Mouse (Mus musculus) right cerebral cortex, postnatal 36 days (tissue): ENCODE measurements around the gene S1pr5.
"Not testable (repeated sequence)": the region's sequence is repeated elsewhere in the genome, so short reads cannot be mapped to it uniquely, and the experiment has no call there.

Experiments used
- DNase-seq, 2 experiments: peaks; one replicate each; pipeline ENCODE4 v3.0.0; 2022; ENCODE audit warnings: low spot score in 2 of 2, mixed read lengths in 1 of 2

S1pr5 gene

GRCm38 (mm10) chr9:21237368-21238003, 10.8 kb downstream of the S1pr5 start:
- DNase-seq: no peak

- DNase-seq: no peak
These were observed 11.3 kb downstream of the S1pr5 start for GRCm38 (mm10) chr9:21236991-21237367.

DNA sequence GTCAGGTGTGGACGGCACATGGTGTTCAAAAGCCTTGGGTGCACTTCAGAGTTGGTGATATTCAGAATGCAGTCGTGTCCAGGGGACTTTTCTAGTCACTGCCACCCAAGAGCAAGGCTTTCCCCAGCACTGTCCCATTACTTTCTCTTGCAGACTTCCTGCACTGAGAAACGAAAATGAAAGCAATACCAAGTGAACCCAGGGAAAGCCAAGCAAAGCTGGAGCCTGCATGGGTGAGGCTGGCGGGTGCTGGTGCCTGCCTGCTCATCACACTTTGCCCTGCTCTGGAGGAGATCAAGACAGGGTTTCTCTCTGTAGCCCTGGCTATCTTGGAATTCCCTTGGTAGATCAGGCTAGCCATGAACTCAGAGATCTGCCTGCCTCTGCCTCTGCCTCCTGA, 12.9 kb downstream of the S1pr5 start:
- DNase-seq: no peak

- no peak for DNase-seq
These were observed 14.4 kb downstream of the S1pr5 start for GRCm38 (mm10) chr9:21233805-21234204.

DNA sequence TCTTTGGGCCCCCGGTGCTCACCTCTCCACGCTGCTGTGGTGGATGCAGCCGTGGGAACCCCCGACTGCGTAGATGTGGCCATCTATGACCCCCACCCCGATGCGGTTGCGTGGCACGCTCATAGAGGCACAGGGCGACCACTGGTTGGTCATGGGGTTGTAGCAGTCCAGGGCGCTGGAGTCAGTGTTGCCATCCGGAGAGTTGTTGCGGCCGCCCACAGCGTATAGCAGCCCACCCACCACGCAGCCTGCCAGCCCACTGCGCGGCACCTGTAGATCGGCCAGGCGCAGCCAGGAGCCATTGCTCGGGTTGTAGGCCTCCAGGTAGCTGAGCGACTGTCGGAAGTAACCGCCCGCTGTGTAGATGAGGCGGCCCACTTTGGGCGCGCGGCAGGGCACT, 14.9 kb downstream of the S1pr5 start:
- no peak for DNase-seq

- DNase-seq: no peak
These were observed 15.4 kb downstream of the S1pr5 start for GRCm38 (mm10) chr9:21232867-21233266.

DNA sequence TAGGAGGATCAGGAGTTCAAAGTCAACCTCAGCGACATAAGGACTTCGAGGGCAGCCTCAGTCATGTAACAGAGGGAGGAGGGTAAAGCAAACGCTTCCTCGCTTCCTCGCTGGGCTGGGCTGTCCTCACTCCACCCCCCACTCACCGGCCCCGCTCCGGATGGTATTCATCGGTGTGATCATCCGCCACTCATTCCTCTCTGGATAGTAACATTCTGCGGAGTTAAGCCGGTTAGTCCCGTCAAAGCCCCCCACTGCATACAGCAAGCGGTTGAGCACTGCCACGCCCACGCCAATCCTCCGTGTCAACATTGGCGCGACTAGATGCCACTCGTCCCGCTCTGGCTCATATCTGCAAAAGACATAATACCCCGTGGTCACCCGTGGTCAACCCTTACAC, 16.7 kb downstream of the S1pr5 start:
- DNase-seq: no peak

DNA sequence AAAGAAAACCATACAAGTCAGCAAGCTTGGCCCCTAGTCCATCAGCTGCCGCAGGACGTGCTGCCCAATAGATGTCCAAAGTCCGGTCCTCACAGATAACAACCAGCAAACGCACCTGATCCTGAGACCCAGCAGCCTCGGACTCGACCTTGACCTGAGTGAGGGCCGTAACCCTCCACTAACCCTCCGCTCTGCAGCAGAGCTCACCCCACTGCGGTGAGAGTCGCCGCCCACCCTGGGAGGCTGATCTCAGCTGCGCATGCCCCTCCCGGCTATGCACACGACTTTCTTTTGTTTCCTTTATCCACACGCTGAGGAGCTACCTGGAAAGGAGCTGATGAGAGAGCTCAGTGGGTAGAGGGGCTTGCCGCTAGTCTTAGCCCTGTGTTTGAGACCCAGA, 20.9 kb downstream of the S1pr5 start:
- no peak for DNase-seq

GRCm38 (mm10) chr9:21225415-21225758, 22.9 kb downstream of the S1pr5 start:
- DNase-seq: no peak

DNA sequence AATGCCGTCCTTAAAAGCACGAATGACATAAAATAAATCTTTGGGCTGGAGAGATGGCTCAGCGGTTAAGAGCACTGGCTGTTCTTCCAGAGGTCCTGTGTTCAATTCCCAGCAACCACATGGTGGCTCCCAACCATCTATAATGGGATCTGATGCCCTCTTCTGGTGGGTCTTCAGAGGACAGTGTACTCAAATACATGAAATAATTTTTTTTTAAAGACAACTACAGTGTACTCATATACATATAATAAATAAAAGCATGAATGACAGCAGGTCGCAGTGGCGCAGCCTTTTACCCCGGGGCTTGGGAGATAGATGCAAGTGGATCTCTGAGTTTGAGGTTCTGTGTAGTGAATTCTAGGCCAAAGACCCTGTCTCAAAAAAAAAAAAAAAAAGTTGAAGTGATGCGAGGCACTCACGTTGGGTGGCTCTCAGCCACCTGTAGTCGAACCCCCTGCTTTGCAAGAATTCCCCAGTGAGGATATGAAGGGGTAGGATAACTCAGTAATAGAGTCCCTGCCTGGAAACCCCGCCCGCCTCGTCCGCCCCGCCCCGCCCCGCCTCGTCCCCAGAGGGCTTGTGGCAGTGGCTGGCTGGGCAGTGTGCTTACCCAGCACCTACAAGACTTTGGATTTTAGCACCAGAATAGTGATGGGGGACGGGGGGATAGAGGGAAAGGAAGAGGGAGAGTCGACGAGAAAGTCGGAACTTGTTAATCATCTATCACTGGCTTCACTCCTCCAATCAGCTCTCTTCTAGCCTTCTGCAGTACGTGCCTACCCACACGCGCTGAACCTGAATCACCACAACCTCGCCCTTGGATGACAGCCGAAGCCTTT, 23.4 kb downstream of the S1pr5 start:
- DNase-seq: no peak

DNA sequence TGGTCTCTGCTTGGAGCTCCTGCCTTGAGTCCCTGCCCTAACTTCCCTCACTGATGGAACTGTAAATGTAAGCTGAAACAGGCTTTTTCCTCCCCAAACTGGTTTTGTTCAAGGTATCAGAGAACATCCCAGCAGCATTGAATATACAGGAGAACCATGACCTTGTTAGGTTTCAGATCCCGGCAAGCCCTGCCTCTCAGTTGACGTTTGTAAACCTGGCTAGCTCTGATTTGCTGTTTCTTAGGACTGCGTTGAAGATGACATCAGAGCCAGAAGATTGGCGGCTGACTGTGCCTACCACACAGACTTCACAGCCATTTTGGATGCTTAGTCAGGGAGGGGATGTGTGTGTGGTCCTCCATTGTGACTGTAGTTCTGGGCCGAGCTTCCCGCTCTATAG, 24.3 kb downstream of the S1pr5 start:
- DNase-seq: no peak

DNA sequence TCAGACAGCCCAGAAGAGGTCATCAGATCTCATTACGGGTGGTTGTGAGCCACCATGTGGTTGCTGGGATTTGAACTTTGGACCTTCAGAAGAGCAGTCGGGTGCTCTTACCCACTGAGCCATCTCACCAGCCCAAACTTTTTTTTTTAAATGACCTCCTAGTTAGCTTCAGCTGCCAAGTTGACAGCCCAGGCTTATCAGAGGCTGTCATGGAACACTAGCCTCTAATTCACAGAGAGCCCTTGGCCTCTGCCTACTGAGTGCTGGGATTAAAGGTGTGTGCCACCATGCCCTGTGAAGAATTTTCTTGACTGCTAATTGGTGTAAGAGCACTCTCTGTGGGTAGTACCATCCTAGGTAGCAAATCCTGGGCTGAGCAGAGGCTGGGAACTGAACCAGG, 24.8 kb downstream of the S1pr5 start:
- not testable (repeated sequence) for DNase-seq

GRCm38 (mm10) chr9:21221383-21221929, 26.8 kb downstream of the S1pr5 start:
- DNase-seq: no peak

GRCm38 (mm10) chr9:21220490-21221382, 27.5 kb downstream of the S1pr5 start:
- peak; percentile 89 to 91 for DNase-seq

DNA sequence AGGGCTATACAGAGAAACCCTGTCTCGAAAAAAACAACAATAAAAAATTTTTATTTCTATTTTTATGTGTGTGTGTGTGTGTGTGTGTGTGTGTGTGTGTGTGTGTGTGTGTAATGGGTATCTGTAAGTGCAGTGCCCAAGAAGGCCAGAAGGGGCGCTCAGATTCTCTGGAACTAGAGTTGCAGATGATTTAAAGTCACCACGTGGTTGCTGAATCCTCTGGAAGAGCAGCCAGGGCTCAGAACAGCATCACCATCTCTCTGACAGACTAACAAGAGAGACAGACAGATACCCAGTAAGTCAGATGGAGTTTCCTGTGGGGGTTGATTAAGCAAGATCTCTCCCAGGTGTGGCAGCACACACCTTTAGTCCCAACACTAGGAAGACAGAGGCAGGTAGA, 28.4 kb downstream of the S1pr5 start:
- no peak for DNase-seq

DNA sequence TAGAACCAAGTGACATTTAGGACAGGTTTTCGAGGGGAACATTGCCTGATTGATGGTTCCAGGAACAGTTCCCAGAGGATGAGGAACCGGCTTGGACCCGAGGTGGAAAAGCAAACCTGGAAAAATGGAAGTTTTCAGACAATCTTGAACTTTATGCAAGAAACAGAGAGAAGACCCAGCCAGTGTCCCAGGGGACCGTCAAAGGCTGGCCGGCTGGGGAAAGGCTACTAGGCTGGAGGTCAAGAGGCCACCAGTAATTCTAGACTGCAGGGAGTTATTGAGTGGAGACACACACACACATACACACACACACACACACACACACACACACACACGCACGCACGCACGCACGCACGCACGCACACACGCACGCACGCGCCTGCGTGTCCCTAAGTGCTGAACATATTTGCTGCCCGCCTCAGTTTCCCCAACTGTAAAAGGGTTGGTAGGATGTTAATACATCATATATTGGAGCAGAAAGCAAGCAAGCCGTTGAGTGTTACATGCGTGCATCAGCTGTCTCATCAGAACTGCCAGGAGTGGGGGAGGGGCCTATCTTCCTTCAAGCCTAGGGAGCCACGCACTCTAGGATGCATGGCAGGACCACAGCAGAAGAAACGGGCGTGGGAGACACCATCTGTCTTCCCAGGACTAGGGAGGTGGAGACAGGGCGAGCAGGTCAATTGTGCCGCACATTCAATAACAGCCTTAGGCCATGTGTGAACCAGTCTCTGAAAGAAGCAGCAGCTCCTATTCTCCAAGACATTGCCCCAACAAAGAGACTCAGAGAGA, 32.0 kb downstream of the S1pr5 start:
- DNase-seq: no peak

DNA sequence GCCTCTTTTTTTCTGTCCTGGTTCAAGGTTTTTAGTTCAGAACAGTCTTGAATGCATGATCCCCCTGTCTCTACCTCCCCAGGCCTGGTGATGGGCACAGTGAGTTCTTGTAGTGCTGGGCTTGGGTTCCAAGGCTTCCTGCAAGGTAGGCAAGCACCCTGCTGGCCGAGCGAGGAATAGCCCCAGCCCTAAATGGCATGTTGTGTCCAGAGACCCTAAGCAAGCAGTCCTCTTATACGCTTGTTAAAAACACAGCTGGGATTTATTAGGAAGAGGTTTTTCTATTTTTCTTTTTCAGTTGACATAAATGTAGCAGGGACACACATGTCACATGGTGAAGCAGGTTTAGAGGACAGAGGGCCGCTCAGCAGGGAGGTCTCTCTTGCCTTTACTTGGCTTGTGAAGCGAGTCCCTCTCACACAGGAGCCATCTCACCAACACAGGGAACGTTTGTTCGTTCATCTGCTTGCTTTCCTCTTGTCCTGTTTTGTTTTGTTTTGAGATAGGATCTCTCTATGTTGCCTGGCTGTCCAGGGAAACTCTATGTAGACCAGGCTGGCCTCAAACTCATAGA, 34.5 kb downstream of the S1pr5 start:
- DNase-seq: no peak

DNA sequence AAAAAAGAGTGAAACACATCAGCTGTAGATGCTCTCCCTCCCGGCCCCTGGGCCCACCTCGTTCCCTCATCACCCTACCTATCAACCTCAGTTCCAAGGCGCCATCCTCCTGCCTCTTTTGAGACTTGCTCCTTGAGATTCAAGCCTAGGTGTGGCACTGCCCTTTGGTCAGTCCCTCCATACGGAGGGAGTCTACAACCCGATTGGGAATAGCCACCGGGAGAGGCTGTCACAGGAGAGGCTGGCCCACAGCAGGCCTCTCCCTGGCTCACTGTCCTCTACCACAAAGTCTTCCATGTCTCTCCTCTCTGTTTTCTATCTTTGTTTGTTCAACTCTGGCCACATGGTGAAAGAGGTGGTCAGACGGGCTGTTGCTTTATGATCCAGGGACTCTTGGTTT, 36.6 kb downstream of the S1pr5 start:
- no peak for DNase-seq

GRCm38 (mm10) chr9:21210821-21211220, 37.4 kb downstream of the S1pr5 start:
- DNase-seq: no peak

DNA sequence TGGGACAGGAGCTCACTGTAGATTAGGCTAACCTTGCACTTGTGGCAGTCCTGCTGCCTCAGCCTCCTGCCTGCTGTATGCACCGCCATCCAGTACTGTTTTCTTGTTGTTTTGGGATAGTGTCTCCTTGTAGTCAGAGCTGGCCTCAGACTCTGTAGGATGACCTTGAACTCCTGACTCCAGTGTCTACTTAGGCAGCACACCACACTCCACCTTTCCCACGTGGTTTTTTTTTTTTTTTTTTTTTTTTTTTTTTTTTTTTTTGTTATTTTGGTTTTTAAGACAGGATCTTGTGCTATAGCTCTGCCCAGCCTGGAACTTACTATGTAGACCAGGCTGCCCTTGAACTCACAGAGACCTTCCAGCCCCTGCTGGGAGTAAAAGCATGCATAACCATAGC, 39.6 kb downstream of the S1pr5 start:
- DNase-seq: no peak

DNA sequence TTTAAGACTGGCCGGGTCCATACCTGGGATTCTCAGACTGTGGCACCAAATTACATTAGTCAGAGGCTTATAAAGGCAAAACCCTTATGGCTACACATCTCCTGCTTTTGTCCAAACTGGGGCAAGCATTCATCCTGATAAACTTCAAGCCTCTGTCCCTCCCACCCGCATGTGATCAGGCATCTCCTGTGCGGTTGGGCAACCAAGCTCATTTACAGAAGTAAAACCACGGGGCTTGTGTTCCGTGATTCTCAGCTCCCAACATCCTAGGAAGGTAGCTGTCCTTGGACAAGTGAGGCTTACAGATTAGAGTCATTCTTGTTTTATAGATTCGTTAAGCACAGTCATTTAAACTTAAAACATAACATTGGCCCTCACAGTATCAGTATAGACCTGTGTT, 41.4 kb downstream of the S1pr5 start:
- DNase-seq: no peak
